Mouse (Mus musculus) c-Kit-positive CD71-negative TER-119-negative erythroid progenitor cells, embryonic 14.5 days (primary cell): ENCODE results near the gene Gtf2h4.

Source experiments
- DNase-seq: peaks from one replicate; pipeline ENCODE4 v3.0.0-alpha.2; 2013; ENCODE audit warnings: low read depth

Gene Gtf2h4

DNA sequence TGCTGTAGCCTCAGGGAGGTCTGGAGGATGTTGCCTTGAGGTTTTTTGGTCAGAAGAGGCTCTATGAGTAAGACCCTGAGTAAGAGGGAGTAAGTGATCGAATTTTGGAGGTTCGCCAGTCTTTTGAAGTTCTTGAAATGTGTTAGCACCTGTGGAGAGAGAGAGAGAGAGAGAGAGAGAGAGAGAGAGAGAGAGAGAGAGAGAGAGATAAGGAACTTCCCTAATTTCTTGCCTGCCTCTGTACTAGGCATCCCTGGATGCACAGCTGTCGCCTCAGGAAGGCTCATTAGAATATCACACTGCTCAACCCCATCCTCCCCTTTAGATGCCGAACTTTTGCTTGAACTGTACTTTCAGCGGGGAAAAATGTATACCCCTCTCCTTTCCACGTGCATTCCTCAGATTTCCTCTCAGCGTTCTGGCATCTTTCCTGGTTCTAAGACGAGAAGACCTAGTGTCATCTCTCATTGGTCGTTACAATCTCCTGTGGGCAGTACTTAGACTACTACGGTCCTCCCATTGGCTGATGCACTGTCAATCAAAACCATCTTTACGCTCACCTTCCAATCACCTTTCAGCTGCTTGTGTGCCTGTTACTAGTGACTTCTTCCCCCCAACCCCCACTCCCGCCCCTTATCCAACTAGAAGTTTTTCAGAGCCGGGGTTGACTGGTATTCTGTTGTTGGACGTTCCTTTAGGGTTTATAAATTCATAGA, 34.9 kb downstream of the Gtf2h4 start:
- no peak for DNase-seq

DNA sequence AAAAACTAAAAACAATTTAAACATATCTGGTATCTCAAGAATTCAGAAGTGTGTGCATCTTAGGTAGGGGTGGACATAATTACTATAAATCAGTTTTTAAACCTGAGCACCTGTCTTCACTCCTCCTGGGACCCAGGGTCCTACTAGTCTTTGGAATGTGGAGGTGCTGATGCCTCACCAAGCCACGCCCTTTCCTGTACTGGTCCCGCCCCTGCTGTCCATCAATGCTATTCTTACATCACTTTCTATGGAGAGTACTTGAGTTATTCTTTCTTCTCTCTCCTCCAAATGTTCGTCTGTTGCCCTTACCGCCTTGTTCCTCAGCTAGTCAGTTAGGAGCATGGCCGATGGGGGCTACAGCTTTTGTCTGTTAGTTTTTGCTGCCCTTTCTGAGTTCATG, 37.2 kb downstream of the Gtf2h4 start:
- peak; percentile 12 for DNase-seq

DNA sequence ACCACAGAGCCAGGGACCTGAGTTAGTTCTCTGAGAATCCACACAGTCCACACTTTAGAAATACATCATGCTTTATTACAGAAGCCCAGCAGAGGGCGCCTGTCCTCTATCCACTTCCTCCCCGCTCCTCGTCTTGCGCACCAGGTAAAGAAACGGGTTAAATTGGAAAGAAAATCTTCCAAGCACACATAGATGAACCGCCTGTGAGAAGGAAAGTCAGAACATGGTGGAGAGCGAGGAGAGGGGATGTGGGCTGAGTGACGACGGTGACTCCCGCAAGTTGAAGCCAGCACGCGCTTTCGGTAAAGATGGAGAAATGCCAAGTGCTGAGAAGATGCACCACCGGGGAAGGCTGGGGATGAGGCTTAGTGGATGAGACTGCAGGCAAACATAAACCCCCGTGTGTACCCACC, 37.8 kb downstream of the Gtf2h4 start:
- DNase-seq: peak; percentile 53

DNA sequence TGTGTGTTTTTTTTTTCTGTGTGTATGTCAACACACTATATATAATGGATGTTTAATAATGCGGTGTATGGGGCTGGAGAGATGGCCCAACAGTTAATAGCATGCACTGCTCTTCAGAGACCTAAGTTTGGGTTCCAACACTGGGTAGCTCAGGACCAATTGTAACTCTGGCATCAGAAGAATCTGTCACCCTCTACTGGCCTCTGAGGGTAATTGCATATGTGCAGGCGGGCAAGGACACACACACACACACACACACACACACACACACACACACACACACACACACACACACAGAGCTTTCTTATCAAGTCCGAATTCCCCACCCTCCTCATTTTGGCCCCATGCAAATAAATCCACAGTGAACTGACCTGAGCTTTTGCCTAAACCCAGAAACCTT, 38.3 kb downstream of the Gtf2h4 start:
- no peak for DNase-seq

DNA sequence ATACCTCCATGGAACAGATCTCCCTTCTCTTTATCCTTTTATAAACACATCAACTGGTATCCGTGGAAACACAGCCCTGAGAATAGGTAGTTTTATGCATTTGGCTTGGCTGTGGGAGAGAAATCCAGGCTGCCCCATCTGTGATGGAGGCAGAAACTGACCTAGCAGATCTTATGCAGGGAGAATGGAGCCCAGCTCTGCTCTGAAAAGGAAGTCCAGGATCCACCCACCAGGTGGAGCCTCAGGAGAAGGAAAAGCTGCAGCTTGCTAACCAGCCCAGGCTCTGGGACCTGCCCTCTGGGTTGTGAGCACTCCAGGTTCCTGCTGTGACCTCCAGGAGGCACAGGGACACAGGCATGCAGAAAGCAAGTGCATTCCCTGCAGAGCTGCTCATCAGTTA, 39.5 kb downstream of the Gtf2h4 start:
- DNase-seq: no peak

DNA sequence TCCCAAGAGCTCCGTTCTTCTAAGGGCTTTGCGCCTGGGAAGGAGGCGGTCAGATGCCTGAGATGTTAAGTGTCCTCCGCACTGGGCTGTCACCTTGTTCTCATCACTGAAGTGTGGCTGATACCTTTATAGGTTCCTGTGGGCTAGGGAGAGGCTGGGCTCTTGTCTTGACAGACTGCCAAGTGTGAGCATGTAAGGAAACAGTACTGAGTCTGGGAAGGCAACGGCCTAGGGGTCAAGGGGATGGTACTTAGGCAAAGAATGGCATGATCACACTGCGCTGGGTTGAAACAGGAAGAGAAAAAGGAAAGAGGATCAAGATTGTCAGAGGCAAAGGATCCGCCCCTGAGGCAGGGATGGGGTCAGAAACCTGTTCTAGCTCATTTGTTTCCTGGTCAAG, 47.0 kb downstream of the Gtf2h4 start, which contains the start of gene Gm9573:
Gene Gm9573, minus strand, starts transcription at position 101 of the 400 bp plus-strand sequence.
- DNase-seq: no peak
